Mouse (Mus musculus) kidney, postnatal 0 days (tissue): ENCODE measurements around the gene Gpx8. TPM values are rescaled to one million over a fixed set of nuclear protein-coding genes. Genes with fewer than 3 reads are reported as not detected.

ENCODE experiments used
- ATAC-seq: fragments of 200-750 bp; cut with Nextera tagmentation; replicated peaks from 2 replicates; pipeline ENCODE4 v1.8.0; 2017; ENCODE audit warnings: low read depth, moderate number of reproducible peaks, moderate TSS enrichment, moderate library complexity; ENCODE audit not compliant: low FRiP score
- DNase-seq: peaks from one replicate; pipeline ENCODE4 v3.0.0-alpha.2; 2016; ENCODE audit warnings: low spot score
- H3K27ac ChIP-seq: fragments of 300-500 bp; sonication (generic); 2 replicates; pipeline ENCODE4 v1.5.1; 2014; ENCODE audit warnings: mild to moderate bottlenecking
- H3K27me3 ChIP-seq: fragments of 300-500 bp; sonication (generic); 2 replicates; pipeline ENCODE4 v1.6.1; 2014; ENCODE audit warnings: low read length, mixed read lengths; ENCODE audit not compliant: insufficient read depth
- H3K36me3 ChIP-seq: fragments of 300-500 bp; sonication (generic); 2 replicates; pipeline ENCODE4 v1.6.1; 2014; ENCODE audit warnings: low read length, mixed read lengths; ENCODE audit not compliant: insufficient read depth
- H3K4me1 ChIP-seq: fragments of 300-500 bp; sonication (generic); replicated peaks from 2 replicates; pipeline ENCODE4 v1.6.1; 2014; ENCODE audit warnings: antibody characterized with exemption, low read length, mixed read lengths; ENCODE audit not compliant: insufficient read depth
- H3K4me2 ChIP-seq: fragments of 300-500 bp; sonication (generic); 2 replicates; pipeline ENCODE4 v1.6.1; 2014; ENCODE audit warnings: mild to moderate bottlenecking, low read length, moderate library complexity, mixed read lengths
- H3K4me3 ChIP-seq: fragments of 300-500 bp; sonication (generic); replicated peaks from 2 replicates; pipeline ENCODE4 v1.5.1; 2014; ENCODE audit warnings: low read depth, low read length
- H3K9ac ChIP-seq: fragments of 300-500 bp; sonication (generic); 2 replicates; pipeline ENCODE4 v1.6.1; 2014; ENCODE audit warnings: low read depth, low read length
- H3K9me3 ChIP-seq: fragments of 300-500 bp; sonication (generic); replicated peaks from 2 replicates; pipeline ENCODE4 v1.6.1; 2016; ENCODE audit warnings: low read length, inconsistent platforms, mixed read lengths
- CTCF ChIP-seq: IDR thresholded peaks from 2 replicates; pipeline ENCODE4 v1.5.1; 2016; ENCODE audit warnings: antibody characterized with exemption, low read depth, mild to moderate bottlenecking, moderate library complexity
- WGBS: fragments of 180-500 bp; shearing (Covaris S2); extraction: QIAGEN DNeasy Blood & Tissue Kit; methylation state at CpG from one replicate; pipeline ENCODE4 v1.1.7; 2014; 5-methylcytosine and 5-hydroxymethylcytosine counted together
- polyA plus RNA-seq: library from polyadenylated mRNA; unstranded; fragments of >200 nt; fragmentation: Nextera tagmentation; extraction: Ambion mirVana; gene quantifications from 2 replicates; pipeline ENCODE4 v1.2.1, GENCODE M21; 2015

Gpx8 gene
- polyA plus RNA-seq, 1 experiment from 2014 or later = 165 TPM

DNA sequence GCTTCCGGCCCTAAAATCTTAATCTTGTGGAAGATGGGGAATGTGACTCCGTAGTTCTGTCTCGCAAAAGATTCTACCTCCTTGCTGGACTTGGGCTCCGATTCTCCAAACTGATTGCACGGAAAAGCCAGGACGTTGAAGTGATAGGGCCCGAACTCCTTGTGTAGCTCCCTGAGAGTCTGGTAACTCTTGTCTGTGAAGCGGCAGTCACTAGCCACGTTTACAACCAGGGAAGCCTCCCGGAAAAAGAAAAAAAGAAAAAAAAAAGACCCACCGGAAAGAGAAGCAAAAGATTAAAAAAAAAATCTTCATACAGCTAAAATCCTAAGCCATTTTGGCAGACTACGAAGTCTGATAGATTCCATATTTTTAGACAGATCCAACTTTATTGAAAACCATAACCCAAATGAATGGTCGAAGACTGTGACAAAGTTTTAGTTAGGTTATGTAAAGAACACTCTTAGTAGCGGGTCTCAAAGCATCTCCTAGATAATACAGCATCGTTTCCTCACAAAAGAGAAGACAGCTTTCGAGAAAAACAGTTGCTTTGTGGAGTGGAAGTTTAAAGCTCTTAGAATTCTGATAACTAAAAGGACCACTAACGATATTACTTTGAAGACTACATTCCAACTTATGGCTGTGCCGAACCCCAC, 626 bp downstream of the Gpx8 start:
- 5% methylated on average over 18 of the region's 18 CpGs for WGBS
- Histone ChIP-seq H3K4me1 (peaks cover 2% of the 10 kb centered on the region; the same call in 1 of the 2 replicates), H3K36me3 (peaks cover 7% of the 10 kb centered on the region), H3K4me3 (peak overlapping the region; percentile 58), H3K9me3 (no peaks in the 10 kb centered on the region), H3K27ac (peak overlapping the region; percentile 83), H3K9ac (peak overlapping the region; percentile 67), H3K4me2 (peak overlapping the region; percentile 61), H3K27me3 (no peaks in the 10 kb centered on the region)
- no peak for TF ChIP-seq CTCF
- no peak for ATAC-seq
- peak; percentile 70 for DNase-seq

DNA sequence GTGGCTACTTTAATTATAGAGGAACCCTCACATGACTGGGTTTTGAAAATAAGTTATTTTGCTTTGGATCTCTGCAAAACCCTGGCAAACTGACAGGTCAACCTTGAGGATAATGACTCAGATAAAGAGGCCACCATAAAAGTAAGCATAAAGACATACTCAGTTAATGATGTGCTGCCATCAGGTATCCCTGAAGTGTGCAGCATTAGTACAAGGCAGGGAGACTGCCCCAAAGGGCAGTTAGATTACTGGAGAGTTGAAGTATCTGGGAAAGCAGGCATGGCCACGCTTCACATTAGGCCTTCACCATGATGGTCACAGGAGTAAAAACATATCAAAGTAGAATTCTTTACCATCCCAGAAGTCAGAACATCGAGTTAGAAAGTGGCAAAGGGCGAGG, 1.3 kb downstream of the Gpx8 start:
- no peak for DNase-seq
- ATAC-seq = no peak
- no peak overlapping the region for H3K9ac ChIP-seq
- 25% methylated on average over 3 of the region's 3 CpGs for WGBS
- no peaks in the 10 kb centered on the region for H3K27me3 ChIP-seq
- TF ChIP-seq CTCF = no peak
- peak overlapping the region; percentile 61 for H3K4me2 ChIP-seq
- peaks cover 2% of the 10 kb centered on the region; the same call in 1 of the 2 replicates for H3K4me1 ChIP-seq
- H3K9me3 ChIP-seq = no peaks in the 10 kb centered on the region
- peak overlapping the region; percentile 58 for H3K4me3 ChIP-seq
- H3K27ac ChIP-seq = no peak overlapping the region
- H3K36me3 ChIP-seq = peaks cover 7% of the 10 kb centered on the region

DNA sequence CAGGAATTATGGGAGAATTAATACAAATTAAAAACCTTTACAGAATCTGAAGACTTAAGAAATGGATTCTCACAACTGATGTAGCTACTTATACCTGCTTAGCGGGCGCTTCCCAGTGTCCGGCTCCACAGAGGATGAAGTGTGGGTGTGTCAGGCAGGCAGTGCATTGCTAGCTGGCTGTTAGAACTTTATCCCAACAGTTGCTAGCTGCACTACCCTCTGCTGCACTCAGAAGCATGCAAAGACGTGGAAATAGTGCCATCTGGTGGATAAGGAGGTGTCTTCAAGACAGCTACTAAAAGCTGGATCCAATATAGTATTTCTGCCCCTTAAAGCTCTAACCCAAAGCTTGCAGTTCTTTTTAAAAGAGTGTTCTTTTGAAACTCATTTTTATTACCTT, 10.4 kb downstream of the Gpx8 start:
- WGBS = 0% methylated on average over 4 of the region's 4 CpGs
- no peak overlapping the region for H3K9ac ChIP-seq
- H3K27me3 ChIP-seq = peaks cover 17% of the 10 kb centered on the region
- H3K4me1 ChIP-seq = 0 out of 2 replicates have a peak, but pooled peaks cover 3% of the 10 kb centered on the region
- H3K36me3 ChIP-seq = no peaks in the 10 kb centered on the region
- no peak overlapping the region for H3K27ac ChIP-seq
- peak overlapping the region; percentile 64 for H3K4me2 ChIP-seq
- peak overlapping the region; percentile 41 for H3K4me3 ChIP-seq
- DNase-seq (peak; percentile 98), ATAC-seq (peak; percentile 74)
- peak; percentile 93 for TF ChIP-seq CTCF
- no peaks in the 10 kb centered on the region for H3K9me3 ChIP-seq

DNA sequence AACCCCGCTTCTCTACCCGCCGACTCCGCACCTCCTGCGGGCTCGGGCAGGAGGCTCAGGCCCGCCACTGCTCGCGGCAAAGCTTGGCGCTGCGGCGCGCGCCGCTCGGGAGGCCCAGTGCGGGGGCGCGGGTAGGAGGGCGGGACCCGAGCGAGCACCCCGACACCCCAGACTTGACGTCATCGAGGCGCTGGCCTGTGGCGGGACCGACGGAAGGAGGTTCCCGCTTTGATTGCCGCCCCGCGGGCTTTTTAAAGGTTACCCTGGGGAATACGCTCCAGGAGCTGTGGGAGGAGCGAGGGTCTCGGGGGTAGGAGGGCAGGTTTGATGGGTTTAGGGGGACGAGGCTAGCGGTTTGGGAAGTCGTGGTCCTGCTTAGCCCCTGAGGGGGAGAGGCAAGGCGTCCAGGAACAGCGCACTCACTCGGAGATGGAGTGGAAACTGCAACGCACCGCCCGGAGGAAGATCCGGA, 11.2 kb downstream of the Gpx8 start, which contains the start of gene Cdc20b:
Gene Cdc20b, plus strand, starts transcription at position 162 of the 472 bp plus-strand sequence.
- Histone ChIP-seq H3K27me3 (peaks cover 17% of the 10 kb centered on the region), H3K4me2 (peak within 1 kb of the TSS; percentile 64), H3K4me3 (peak within 1 kb of the TSS; percentile 41), H3K36me3 (no peaks in the 10 kb centered on the region), H3K9ac (peak within 1 kb of the TSS; percentile 24; the same call in 1 of the 2 replicates), H3K4me1 (0 out of 2 replicates have a peak, but pooled peaks cover 3% of the 10 kb centered on the region), H3K9me3 (no peaks in the 10 kb centered on the region), H3K27ac (no peak within 1 kb of the TSS)
- no peak for TF ChIP-seq CTCF
- ATAC-seq = 0 out of 2 replicates have a peak, but pooled peaks have one; percentile 9
- peak; percentile 43 for DNase-seq
- WGBS = under 1% methylated on average over 46 of the region's 46 CpGs

DNA sequence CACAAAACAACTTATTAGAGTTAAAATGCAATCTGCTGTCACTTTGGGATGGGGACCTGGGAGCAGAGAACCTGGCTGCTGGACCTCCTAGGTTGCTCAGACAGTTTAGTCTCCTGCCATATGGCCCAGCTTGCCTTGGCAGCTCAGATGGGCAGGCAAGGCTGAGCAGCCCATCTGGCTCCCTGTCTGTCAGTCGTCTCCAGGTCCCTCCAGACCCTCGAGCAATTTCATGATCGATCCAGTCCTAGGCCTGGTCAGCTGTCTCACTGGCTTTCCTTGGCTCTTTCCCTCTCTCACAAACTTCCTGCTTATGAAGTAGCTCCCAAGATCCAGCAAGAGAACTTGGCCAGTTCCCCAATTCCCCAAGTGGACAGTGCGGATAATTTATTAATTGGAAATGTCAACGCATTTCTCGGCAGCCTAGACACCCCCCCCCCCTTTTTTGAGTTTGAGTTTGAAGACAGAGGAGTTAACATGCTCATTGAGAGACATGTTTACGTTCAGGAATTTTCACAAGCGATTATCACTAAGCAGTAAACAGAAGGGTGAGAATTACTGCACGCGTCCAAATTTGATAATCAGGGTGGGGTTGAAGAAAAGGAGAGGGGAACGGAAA, 11.8 kb downstream of the Gpx8 start:
- WGBS = 3% methylated on average over 11 of the region's 11 CpGs
- Histone ChIP-seq H3K4me3 (peak overlapping the region; percentile 41), H3K9me3 (no peaks in the 10 kb centered on the region), H3K4me1 (0 out of 2 replicates have a peak, but pooled peaks cover 3% of the 10 kb centered on the region), H3K27ac (no peak overlapping the region), H3K27me3 (peaks cover 17% of the 10 kb centered on the region), H3K9ac (no peak overlapping the region), H3K36me3 (no peaks in the 10 kb centered on the region), H3K4me2 (peak overlapping the region; percentile 64)
- ATAC-seq = no peak
- no peak for TF ChIP-seq CTCF
- peak; percentile 38 for DNase-seq

DNA sequence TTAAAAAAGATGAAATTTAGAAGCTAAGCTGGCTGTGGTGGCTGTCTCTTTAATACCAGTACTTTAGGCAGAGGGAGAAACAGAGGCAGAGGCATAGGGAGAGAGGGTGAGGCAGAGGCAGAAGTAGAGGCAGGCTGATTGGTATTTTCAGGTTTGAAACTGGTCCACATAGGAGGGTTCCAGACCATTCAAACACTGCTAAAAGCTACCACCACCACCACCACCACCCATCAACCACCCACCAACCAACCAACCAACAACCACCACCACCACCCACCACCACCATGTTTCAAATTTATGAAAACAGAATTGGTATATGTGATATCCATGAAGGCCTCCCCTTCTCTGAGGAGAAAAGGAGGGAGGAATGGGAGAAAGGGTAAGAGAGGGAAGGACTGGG, 13.4 kb downstream of the Gpx8 start:
- no peak overlapping the region for H3K27ac ChIP-seq
- no peaks in the 10 kb centered on the region for H3K9me3 ChIP-seq
- ATAC-seq (no peak), DNase-seq (no peak)
- H3K4me2 ChIP-seq = no peak overlapping the region
- H3K27me3 ChIP-seq = peaks cover 17% of the 10 kb centered on the region
- H3K9ac ChIP-seq = no peak overlapping the region
- H3K4me1 ChIP-seq = 0 out of 2 replicates have a peak, but pooled peaks cover 3% of the 10 kb centered on the region
- no peaks in the 10 kb centered on the region for H3K36me3 ChIP-seq
- no peak for TF ChIP-seq CTCF
- H3K4me3 ChIP-seq = no peak overlapping the region
